Mouse (Mus musculus): ENCODE results near the gene Med9. TPM values are rescaled to one million over a fixed set of nuclear protein-coding genes. Genes with fewer than 3 reads are reported as not detected.

The Med9 gene
- polyA plus RNA-seq, 1 experiment from 2014 or later, result 44.6 TPM

- no peak overlapping the region for H3K27ac ChIP-seq (ENCODE audit: low read depth, low read length)
- peaks cover 8% of the 10 kb centered on the region; the same call in 1 of the 2 replicates for H3K36me3 ChIP-seq (ENCODE audit: control insufficient read depth, insufficient read depth, low read length)
- H3K4me1 ChIP-seq (replicated peaks; ENCODE audit: control insufficient read depth, insufficient read depth, low read length), result peaks cover 23% of the 10 kb centered on the region
- H3K27me3 ChIP-seq (replicated peaks; ENCODE audit: control insufficient read depth, insufficient read depth, low read length), result peaks cover 17% of the 10 kb centered on the region
- no peak overlapping the region for H3K4me3 ChIP-seq (ENCODE audit: low read depth, low read length)
- no peaks in the 10 kb centered on the region for H3K9me3 ChIP-seq (ENCODE audit: control insufficient read depth, low read length)
- ATAC-seq (replicated peaks; ENCODE audit: low FRiP score), result no peak
- no peak overlapping the region; the same call in 1 of the 2 replicates for H3K4me2 ChIP-seq
- WGBS, result 81% methylated on average over 20 of the region's 20 CpGs
- no peak for DNase-seq (ENCODE audit: low spot score)
- H3K9ac ChIP-seq (ENCODE audit: low read depth, low read length), result no peak overlapping the region
Measured at GRCm38 (mm10) chr11:59960476-59961337, 12.7 kb downstream of the Med9 start.

GRCm38 (mm10) chr11:59961338-59961875 lies 13.4 kb downstream of the Med9 start:
- H3K27ac ChIP-seq (ENCODE audit: low read depth, low read length), result no peak overlapping the region
- WGBS, result 74% methylated on average over 9 of the region's 9 CpGs
- H3K4me2 ChIP-seq, result no peak overlapping the region

DNA sequence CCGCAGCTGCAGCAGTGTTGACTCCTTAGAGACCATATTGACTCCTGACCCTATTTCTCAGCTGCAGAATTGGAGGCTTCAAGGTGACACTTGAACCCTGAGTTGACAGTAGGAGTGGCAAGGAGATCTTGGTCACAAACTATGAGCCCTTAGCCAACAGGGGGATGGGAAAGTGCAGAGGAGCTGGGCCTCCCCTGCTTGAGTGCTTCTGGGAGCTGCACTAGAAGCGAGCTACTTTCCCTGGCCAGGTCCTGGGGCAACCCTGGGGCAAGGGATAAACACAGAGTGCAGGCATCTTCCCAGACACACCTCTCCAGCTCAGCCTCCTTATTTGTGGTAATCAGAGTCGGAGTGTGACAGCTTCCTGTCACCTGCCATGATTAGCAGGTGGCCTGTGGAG lies 14.6 kb downstream of the Med9 start:
- DNase-seq (ENCODE audit: low spot score) (no peak), ATAC-seq (replicated peaks; ENCODE audit: low FRiP score) (no peak)
- H3K4me1 ChIP-seq (replicated peaks; ENCODE audit: control insufficient read depth, insufficient read depth, low read length), result peaks cover 29% of the 10 kb centered on the region
- no peak overlapping the region for H3K9ac ChIP-seq (ENCODE audit: low read depth, low read length)
- no peak overlapping the region for H3K4me3 ChIP-seq (ENCODE audit: low read depth, low read length)
- peaks cover 17% of the 10 kb centered on the region for H3K27me3 ChIP-seq (replicated peaks; ENCODE audit: control insufficient read depth, insufficient read depth, low read length)
- WGBS, result 78% methylated on average over 3 of the region's 3 CpGs
- H3K9me3 ChIP-seq (ENCODE audit: control insufficient read depth, low read length), result no peaks in the 10 kb centered on the region
- H3K4me2 ChIP-seq, result no peak overlapping the region
- peaks cover 8% of the 10 kb centered on the region; the same call in 1 of the 2 replicates for H3K36me3 ChIP-seq (ENCODE audit: control insufficient read depth, insufficient read depth, low read length)
- no peak overlapping the region for H3K27ac ChIP-seq (ENCODE audit: low read depth, low read length)

More at GRCm38 (mm10) chr11:59961338-59961875, 13.4 kb downstream of the Med9 start:
- no peak for DNase-seq (ENCODE audit: low spot score)
- H3K9me3 ChIP-seq (ENCODE audit: control insufficient read depth, low read length), result no peaks in the 10 kb centered on the region
- no peak overlapping the region for H3K4me3 ChIP-seq (ENCODE audit: low read depth, low read length)
- peaks cover 17% of the 10 kb centered on the region for H3K27me3 ChIP-seq (replicated peaks; ENCODE audit: control insufficient read depth, insufficient read depth, low read length)
- H3K36me3 ChIP-seq (ENCODE audit: control insufficient read depth, insufficient read depth, low read length), result peaks cover 8% of the 10 kb centered on the region; the same call in 1 of the 2 replicates
- no peak overlapping the region for H3K9ac ChIP-seq (ENCODE audit: low read depth, low read length)
- ATAC-seq (replicated peaks; ENCODE audit: low FRiP score), result no peak
- H3K4me1 ChIP-seq (replicated peaks; ENCODE audit: control insufficient read depth, insufficient read depth, low read length), result peaks cover 27% of the 10 kb centered on the region

- peak overlapping the region; percentile 58 for H3K4me3 ChIP-seq (ENCODE audit: low read depth, low read length)
- DNase-seq (ENCODE audit: low spot score) (no peak), ATAC-seq (replicated peaks; ENCODE audit: low FRiP score) (no peak)
- no peaks in the 10 kb centered on the region for H3K9me3 ChIP-seq (ENCODE audit: control insufficient read depth, low read length)
- H3K9ac ChIP-seq (ENCODE audit: low read depth, low read length), result peak overlapping the region; percentile 38
- peaks cover 17% of the 10 kb centered on the region for H3K27me3 ChIP-seq (replicated peaks; ENCODE audit: control insufficient read depth, insufficient read depth, low read length)
- WGBS, result 11% methylated on average over 34 of the region's 34 CpGs
- H3K36me3 ChIP-seq (ENCODE audit: control insufficient read depth, insufficient read depth, low read length), result peaks cover 8% of the 10 kb centered on the region; the same call in 1 of the 2 replicates
- H3K27ac ChIP-seq (ENCODE audit: low read depth, low read length), result no peak overlapping the region
- peak overlapping the region; percentile 95 for H3K4me2 ChIP-seq
- peaks cover 29% of the 10 kb centered on the region for H3K4me1 ChIP-seq (replicated peaks; ENCODE audit: control insufficient read depth, insufficient read depth, low read length)
Measured at GRCm38 (mm10) chr11:59963364-59964162, 15.6 kb downstream of the Med9 start.

DNA sequence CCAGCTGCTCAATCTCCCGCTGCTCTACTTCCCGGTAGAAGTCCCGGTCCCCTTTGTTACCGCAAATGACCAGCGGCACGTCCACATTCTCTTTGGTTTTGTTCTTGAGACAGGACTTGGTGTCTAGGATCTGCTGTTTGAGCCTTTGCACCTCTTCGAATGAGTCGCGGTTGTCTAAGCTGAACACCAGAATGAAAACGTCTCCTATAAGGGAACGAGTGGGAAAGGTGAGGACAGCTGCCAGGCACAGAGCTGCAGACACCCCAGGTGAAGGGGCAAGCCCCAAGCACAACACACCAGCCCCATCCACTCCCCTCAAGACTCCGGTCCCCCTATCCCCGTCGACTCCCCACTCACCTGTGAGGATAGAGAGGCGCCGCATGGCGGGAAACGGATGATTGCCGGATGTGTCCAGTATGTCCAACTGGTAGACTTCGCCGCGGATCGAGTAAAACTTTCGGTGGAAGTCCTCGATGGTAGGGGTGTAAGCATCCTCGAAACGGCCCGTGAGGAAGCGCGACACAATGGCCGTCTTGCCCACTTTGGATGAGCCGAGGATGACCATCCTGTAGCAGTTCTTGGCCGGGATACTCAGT lies 16.3 kb downstream of the Med9 start:
- Histone ChIP-seq H3K4me1 (replicated peaks; ENCODE audit: control insufficient read depth, insufficient read depth, low read length) (peaks cover 29% of the 10 kb centered on the region), H3K27me3 (replicated peaks; ENCODE audit: control insufficient read depth, insufficient read depth, low read length) (peaks cover 17% of the 10 kb centered on the region), H3K4me3 (ENCODE audit: low read depth, low read length) (peak overlapping the region; percentile 58), H3K9ac (ENCODE audit: low read depth, low read length) (peak overlapping the region; percentile 38), H3K9me3 (ENCODE audit: control insufficient read depth, low read length) (no peaks in the 10 kb centered on the region), H3K36me3 (ENCODE audit: control insufficient read depth, insufficient read depth, low read length) (peaks cover 8% of the 10 kb centered on the region; the same call in 1 of the 2 replicates), H3K4me2 (peak overlapping the region; percentile 95), H3K27ac (ENCODE audit: low read depth, low read length) (no peak overlapping the region)
- ATAC-seq (replicated peaks; ENCODE audit: low FRiP score) (peak; percentile 6; the same call in 1 of the 2 replicates), DNase-seq (ENCODE audit: low spot score) (peak; percentile 44)
- WGBS, result 3% methylated on average over 33 of the region's 33 CpGs

- under 1% methylated on average over 28 of the region's 28 CpGs for WGBS
- H3K36me3 ChIP-seq (ENCODE audit: control insufficient read depth, insufficient read depth, low read length), result peaks cover 8% of the 10 kb centered on the region; the same call in 1 of the 2 replicates
- H3K4me2 ChIP-seq, result peak within 1 kb of the TSS; percentile 95
- peak within 1 kb of the TSS; percentile 38 for H3K9ac ChIP-seq (ENCODE audit: low read depth, low read length)
- peak; percentile 75 for DNase-seq (ENCODE audit: low spot score)
- no peaks in the 10 kb centered on the region for H3K9me3 ChIP-seq (ENCODE audit: control insufficient read depth, low read length)
- peak; percentile 91 for ATAC-seq (replicated peaks; ENCODE audit: low FRiP score)
- peaks cover 29% of the 10 kb centered on the region for H3K4me1 ChIP-seq (replicated peaks; ENCODE audit: control insufficient read depth, insufficient read depth, low read length)
- H3K27me3 ChIP-seq (replicated peaks; ENCODE audit: control insufficient read depth, insufficient read depth, low read length), result peaks cover 17% of the 10 kb centered on the region
- H3K4me3 ChIP-seq (ENCODE audit: low read depth, low read length), result peak within 1 kb of the TSS; percentile 58
- peak within 1 kb of the TSS; percentile 19; the same call in 1 of the 2 replicates for H3K27ac ChIP-seq (ENCODE audit: low read depth, low read length)
Measured at GRCm38 (mm10) chr11:59964818-59965217, 16.8 kb downstream of the Med9 start, which contains the start of gene Rasd1. TSS of gene Rasd1 (minus strand) at chr11:59964944.

DNA sequence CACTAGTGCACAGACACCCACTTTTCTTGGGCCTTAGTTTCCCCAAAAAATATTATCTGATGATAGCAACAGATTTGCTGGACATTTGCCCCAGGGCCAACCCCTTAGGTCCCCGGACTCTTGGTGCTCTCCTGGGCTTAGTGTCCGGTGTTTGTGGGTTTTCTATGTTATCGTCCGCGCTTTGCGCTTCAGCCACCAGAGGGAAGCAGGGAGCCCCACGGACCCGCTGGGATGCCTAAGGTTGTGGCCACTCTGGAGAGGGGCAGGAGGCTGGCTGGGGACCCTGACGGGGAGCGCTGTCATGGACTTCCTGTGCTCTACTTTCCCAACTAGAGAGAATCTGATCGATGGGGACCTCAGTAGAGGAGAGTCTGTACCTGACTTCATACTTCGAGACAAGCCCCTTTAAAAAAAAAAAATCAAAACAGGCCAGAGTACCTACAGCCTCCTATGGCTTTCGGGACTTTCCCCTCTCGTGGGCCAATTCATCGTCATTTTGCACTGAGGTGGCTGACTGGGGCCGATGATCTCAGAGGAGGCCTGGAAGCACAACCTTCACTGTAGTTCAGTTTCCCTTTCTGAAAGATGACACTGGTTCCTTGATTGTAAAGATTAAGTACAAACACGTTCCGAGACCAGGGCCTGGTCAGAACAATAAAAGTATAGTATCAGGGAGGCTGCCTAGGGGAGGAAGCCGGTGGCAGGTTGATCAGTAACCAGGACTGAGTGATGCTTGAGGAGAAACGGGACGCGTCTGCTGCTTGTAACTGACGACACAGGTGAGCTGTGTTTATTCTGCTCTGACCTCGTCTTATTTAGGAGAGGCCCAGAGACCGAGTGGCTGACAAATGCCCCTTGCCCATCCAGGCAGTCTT lies 17.5 kb downstream of the Med9 start:
- WGBS, result 29% methylated on average over 25 of the region's 25 CpGs
- DNase-seq (ENCODE audit: low spot score) (peak; percentile 78), ATAC-seq (replicated peaks; ENCODE audit: low FRiP score) (peak; percentile 78)
- Histone ChIP-seq H3K9me3 (ENCODE audit: control insufficient read depth, low read length) (no peaks in the 10 kb centered on the region), H3K27ac (ENCODE audit: low read depth, low read length) (peak overlapping the region; percentile 19; the same call in 1 of the 2 replicates), H3K4me3 (ENCODE audit: low read depth, low read length) (peak overlapping the region; percentile 58), H3K4me2 (peak overlapping the region; percentile 95), H3K27me3 (replicated peaks; ENCODE audit: control insufficient read depth, insufficient read depth, low read length) (peaks cover 17% of the 10 kb centered on the region), H3K36me3 (ENCODE audit: control insufficient read depth, insufficient read depth, low read length) (peaks cover 7% of the 10 kb centered on the region; the same call in 1 of the 2 replicates), H3K9ac (ENCODE audit: low read depth, low read length) (peak overlapping the region; percentile 38), H3K4me1 (replicated peaks; ENCODE audit: control insufficient read depth, insufficient read depth, low read length) (peaks cover 28% of the 10 kb centered on the region)
